Mouse (Mus musculus): ENCODE measurements around the gene Dock3. TPM values are rescaled to one million over a fixed set of nuclear protein-coding genes. Genes with fewer than 3 reads are reported as not detected.
A peak's percentile ranks its signal among the peaks of the same experiment; 100 is the strongest.
"Not testable (repeated sequence)": the region's sequence is repeated elsewhere in the genome, so short reads cannot be mapped to it uniquely, and the experiment has no call there.

Gene Dock3
- polyA plus RNA-seq, 1 experiment, result 21.8 TPM

DNA sequence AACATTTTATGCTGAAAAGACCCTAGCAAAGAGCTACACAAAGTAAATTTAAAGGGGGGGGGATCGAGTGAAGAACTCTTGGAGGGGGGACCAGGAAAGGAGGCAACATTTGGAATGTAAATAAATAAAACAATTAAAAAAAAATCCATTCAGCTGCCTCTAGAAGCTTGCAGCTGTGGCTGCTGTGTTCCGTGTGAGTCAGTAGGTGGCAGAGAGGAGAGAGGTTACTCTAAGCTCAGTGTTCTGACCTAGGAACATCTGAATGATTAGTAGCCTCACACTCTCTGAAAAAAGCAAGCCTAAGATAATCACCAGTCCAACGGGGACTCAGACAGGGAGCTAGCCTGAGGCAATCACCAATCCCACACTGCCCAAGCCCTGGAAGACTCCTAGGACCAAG, 66.9 kb downstream of the Dock3 start:
- no peaks in the 10 kb centered on the region for H3K36me3 ChIP-seq (ENCODE audit: control insufficient read depth, insufficient read depth, low read length)
- H3K4me3 ChIP-seq (ENCODE audit: control insufficient read depth, low read depth, low read length), result no peak overlapping the region
- TF ChIP-seq CTCF (IDR thresholded peaks at IDR 0.05; ENCODE audit: control insufficient read depth, insufficient read depth, insufficient replicate concordance, low read depth, low read length), result no peak
- no peak for TF ChIP-seq POLR2A (IDR thresholded peaks at IDR 0.05; ENCODE audit: control insufficient read depth, low read depth, low read length)
- H3K27ac ChIP-seq (ENCODE audit: control insufficient read depth, insufficient read depth, low read depth, low read length), result peak overlapping the region; percentile 3; the same call in 1 of the 2 replicates
- no peaks in the 10 kb centered on the region for H3K27me3 ChIP-seq (ENCODE audit: control insufficient read depth, insufficient read depth, low read length)
- no peaks in the 10 kb centered on the region for H3K4me1 ChIP-seq (ENCODE audit: control insufficient read depth, insufficient read depth, low read length)

DNA sequence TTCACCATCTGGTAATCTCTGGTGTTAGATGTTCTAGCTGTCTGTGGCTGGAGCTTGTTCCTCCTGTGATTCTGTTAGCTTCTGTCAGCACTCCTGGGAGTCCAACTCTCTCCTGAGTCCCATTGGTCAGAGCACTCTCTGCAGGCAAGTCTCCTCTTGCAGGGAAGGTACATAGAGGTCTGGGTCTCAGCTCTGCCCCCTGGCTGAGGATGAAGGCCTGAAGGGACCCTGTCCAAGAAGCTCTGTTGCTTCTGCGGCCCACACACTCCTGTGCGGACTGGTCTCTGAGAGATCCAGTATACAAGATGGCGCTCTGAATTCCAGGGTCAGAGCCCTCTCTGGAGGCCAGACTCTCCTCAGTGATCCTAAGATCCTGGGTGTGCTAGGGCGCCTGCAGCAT, 75.3 kb downstream of the Dock3 start:
- not testable (repeated sequence) for H3K27ac ChIP-seq (ENCODE audit: control insufficient read depth, insufficient read depth, low read depth, low read length); H3K4me1 ChIP-seq (ENCODE audit: control insufficient read depth, insufficient read depth, low read length); H3K36me3 ChIP-seq (ENCODE audit: control insufficient read depth, insufficient read depth, low read length); H3K4me3 ChIP-seq (ENCODE audit: control insufficient read depth, low read depth, low read length); H3K27me3 ChIP-seq (ENCODE audit: control insufficient read depth, insufficient read depth, low read length)

DNA sequence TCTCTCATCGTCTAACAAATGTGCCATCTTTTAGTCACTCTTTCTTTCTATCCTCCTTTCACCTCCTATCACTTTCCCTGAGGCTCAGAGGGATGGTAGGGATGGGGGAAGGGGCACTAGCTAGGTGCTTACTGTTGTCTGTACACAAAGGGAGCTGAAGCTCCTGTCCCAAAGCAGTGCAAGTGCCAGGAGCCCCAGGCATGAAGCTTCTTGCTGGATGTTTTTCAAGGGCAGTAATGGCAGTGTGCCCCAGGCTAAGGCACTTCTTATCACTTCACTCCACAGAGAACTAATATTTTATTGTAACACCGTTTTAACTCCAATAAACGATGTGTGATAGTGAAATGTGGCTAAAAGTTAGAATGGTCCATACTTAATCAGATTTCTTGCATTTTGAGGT, 118.9 kb downstream of the Dock3 start:
- Histone ChIP-seq H3K27me3 (ENCODE audit: control insufficient read depth, insufficient read depth, low read length) (no peaks in the 10 kb centered on the region), H3K4me3 (ENCODE audit: control insufficient read depth, low read depth, low read length) (no peak overlapping the region), H3K4me1 (ENCODE audit: control insufficient read depth, insufficient read depth, low read length) (no peaks in the 10 kb centered on the region), H3K36me3 (ENCODE audit: control insufficient read depth, insufficient read depth, low read length) (no peaks in the 10 kb centered on the region), H3K27ac (ENCODE audit: control insufficient read depth, insufficient read depth, low read depth, low read length) (no peak overlapping the region)
- TF ChIP-seq POLR2A (IDR thresholded peaks at IDR 0.05; ENCODE audit: control insufficient read depth, low read depth, low read length) (no peak), CTCF (IDR thresholded peaks at IDR 0.05; ENCODE audit: control insufficient read depth, insufficient read depth, insufficient replicate concordance, low read depth, low read length) (no peak)

DNA sequence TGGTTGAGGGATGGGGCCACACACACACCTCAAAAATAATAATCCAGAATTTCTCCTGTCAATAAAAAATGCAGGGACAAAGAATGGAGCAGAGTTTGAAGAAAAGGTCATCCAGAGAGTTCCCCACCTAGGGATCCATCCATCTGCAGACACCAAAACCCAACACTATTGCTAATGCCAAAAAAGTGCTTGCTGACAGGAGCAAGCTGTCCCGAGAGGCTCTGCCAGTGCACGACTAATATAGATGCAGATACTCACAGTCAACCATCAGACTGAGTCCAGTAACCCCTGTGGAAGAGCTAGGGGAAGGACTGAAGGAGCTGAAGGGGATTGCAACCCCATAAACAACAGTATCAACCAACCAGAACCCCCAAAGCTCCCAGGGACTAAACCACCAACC, 119.7 kb downstream of the Dock3 start:
- Histone ChIP-seq H3K4me3 (ENCODE audit: control insufficient read depth, low read depth, low read length) (no peak overlapping the region), H3K36me3 (ENCODE audit: control insufficient read depth, insufficient read depth, low read length) (no peaks in the 10 kb centered on the region), H3K27ac (ENCODE audit: control insufficient read depth, insufficient read depth, low read depth, low read length) (no peak overlapping the region), H3K27me3 (ENCODE audit: control insufficient read depth, insufficient read depth, low read length) (no peaks in the 10 kb centered on the region), H3K4me1 (ENCODE audit: control insufficient read depth, insufficient read depth, low read length) (no peaks in the 10 kb centered on the region)
- TF ChIP-seq CTCF (IDR thresholded peaks at IDR 0.05; ENCODE audit: control insufficient read depth, insufficient read depth, insufficient replicate concordance, low read depth, low read length) (no peak), POLR2A (IDR thresholded peaks at IDR 0.05; ENCODE audit: control insufficient read depth, low read depth, low read length) (no peak)

DNA sequence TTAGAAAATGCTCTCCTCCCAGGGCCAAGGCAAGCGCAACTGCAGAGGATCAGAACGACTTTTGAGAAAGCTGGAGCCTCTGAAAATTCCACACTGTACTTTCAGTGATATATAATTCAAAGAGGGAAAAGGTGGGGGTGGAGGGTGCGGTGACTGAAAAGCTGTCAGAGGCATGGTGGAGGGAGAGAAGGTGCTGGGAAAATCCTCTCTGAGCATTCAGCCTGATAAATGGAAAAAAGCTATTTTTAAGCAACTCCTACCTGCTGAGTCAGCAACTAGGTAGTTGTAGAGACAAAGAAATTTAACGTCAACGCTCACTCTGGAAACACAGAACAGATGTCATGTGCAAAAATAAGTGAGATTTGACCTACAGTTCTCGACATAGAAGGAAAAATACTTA, 132.2 kb downstream of the Dock3 start:
- H3K27ac ChIP-seq (ENCODE audit: control insufficient read depth, insufficient read depth, low read depth, low read length), result no peak overlapping the region
- no peak for TF ChIP-seq POLR2A (IDR thresholded peaks at IDR 0.05; ENCODE audit: control insufficient read depth, low read depth, low read length)
- TF ChIP-seq CTCF (IDR thresholded peaks at IDR 0.05; ENCODE audit: control insufficient read depth, insufficient read depth, insufficient replicate concordance, low read depth, low read length), result no peak

DNA sequence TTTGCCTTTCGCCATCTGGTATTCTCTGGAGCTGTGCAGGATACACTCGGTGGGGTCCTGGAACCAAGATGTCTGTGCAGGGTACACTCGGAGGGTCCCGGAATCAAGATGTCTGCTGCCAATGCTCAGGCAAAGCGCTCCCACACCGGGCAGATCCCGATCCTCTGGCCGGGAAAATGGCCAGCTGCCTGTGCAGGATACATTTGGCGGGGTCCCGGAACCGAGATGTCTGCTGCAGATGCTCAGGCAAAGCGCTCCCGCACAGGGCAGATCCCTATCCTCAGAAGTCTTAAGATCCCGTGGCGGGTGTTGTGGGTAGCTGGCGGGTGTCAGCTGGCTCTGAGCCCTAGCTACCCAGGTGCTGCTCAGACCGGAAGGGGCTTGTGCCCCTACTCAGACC, 142.3 kb downstream of the Dock3 start:
- H3K4me3 ChIP-seq (ENCODE audit: control insufficient read depth, low read depth, low read length), result peak overlapping the region; percentile 65
- H3K27ac ChIP-seq (ENCODE audit: control insufficient read depth, insufficient read depth, low read depth, low read length); H3K4me1 ChIP-seq (ENCODE audit: control insufficient read depth, insufficient read depth, low read length); H3K36me3 ChIP-seq (ENCODE audit: control insufficient read depth, insufficient read depth, low read length); H3K27me3 ChIP-seq (ENCODE audit: control insufficient read depth, insufficient read depth, low read length): not testable (repeated sequence)

More for the DNA sequence above, 132.2 kb downstream of the Dock3 start:
- Histone ChIP-seq H3K4me1 (ENCODE audit: control insufficient read depth, insufficient read depth, low read length) (no peaks in the 10 kb centered on the region), H3K27me3 (ENCODE audit: control insufficient read depth, insufficient read depth, low read length) (no peaks in the 10 kb centered on the region), H3K4me3 (ENCODE audit: control insufficient read depth, low read depth, low read length) (no peak overlapping the region), H3K36me3 (ENCODE audit: control insufficient read depth, insufficient read depth, low read length) (no peaks in the 10 kb centered on the region)

DNA sequence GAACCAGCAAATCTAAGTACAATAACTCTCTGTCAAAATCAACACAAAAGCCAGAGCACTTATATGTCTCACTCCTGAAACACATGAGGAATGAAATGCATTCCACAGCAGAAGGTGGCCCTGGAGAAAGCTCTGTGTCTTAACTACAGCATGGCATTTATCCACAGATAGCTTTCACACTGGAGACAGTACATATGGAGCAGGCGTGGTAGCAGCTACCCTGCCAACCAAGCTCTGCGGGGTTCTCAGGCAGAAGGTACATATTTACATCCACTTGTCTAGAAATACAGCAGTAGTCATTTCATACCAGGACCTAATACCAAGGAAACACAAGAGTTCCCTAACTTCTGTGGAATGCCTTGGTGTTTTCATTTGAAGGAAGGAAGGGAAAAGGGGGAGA, 144.2 kb downstream of the Dock3 start:
- no peak for TF ChIP-seq CTCF (IDR thresholded peaks at IDR 0.05; ENCODE audit: control insufficient read depth, insufficient read depth, insufficient replicate concordance, low read depth, low read length)
- TF ChIP-seq POLR2A (IDR thresholded peaks at IDR 0.05; ENCODE audit: control insufficient read depth, low read depth, low read length), result no peak
- H3K27ac ChIP-seq (ENCODE audit: control insufficient read depth, insufficient read depth, low read depth, low read length), result no peak overlapping the region
- H3K4me1 ChIP-seq (ENCODE audit: control insufficient read depth, insufficient read depth, low read length), result no peaks in the 10 kb centered on the region
- no peaks in the 10 kb centered on the region for H3K27me3 ChIP-seq (ENCODE audit: control insufficient read depth, insufficient read depth, low read length)
- no peaks in the 10 kb centered on the region for H3K36me3 ChIP-seq (ENCODE audit: control insufficient read depth, insufficient read depth, low read length)
- peak overlapping the region; percentile 20; the same call in 1 of the 2 replicates for H3K4me3 ChIP-seq (ENCODE audit: control insufficient read depth, low read depth, low read length)

DNA sequence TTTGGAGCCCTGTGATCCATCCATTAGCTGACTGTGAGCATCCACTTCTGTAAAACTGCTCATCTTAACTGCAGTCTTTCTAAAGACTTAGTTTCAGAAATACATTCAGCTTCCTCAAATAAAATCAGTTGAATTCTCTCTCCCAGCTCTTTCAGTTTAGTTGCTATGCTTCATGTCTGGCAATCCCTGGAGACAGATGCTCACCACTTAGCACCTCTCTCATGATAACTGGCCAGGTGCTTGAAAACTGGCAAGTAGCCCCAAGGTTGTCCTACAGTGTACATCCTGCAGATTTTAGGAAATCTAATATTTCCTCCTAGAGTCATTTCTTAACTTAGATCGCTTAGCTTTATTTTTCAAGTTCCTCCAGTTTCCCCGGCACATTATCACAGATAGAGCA, 193.8 kb downstream of the Dock3 start:
- H3K4me1 ChIP-seq (ENCODE audit: control insufficient read depth, insufficient read depth, low read length), result no peaks in the 10 kb centered on the region
- no peaks in the 10 kb centered on the region for H3K36me3 ChIP-seq (ENCODE audit: control insufficient read depth, insufficient read depth, low read length)
- no peaks in the 10 kb centered on the region for H3K27me3 ChIP-seq (ENCODE audit: control insufficient read depth, insufficient read depth, low read length)
- no peak overlapping the region for H3K4me3 ChIP-seq (ENCODE audit: control insufficient read depth, low read depth, low read length)
- TF ChIP-seq CTCF (IDR thresholded peaks at IDR 0.05; ENCODE audit: control insufficient read depth, insufficient read depth, insufficient replicate concordance, low read depth, low read length), result no peak
- TF ChIP-seq POLR2A (IDR thresholded peaks at IDR 0.05; ENCODE audit: control insufficient read depth, low read depth, low read length), result no peak
- no peak overlapping the region for H3K27ac ChIP-seq (ENCODE audit: control insufficient read depth, insufficient read depth, low read depth, low read length)

All from testis, adult 2 months (tissue).